Mouse (Mus musculus) embryonic fibroblast, embryonic 13.5 days (primary cell): Measurements from ENCODE around the gene Crtc3.

Experiments
- CTCF ChIP-seq: IDR thresholded peaks from 2 replicates; pipeline ENCODE4 v1.5.1; 2011; ENCODE audit warnings: mild to moderate bottlenecking, control low read depth, low read length, moderate library complexity, borderline replicate concordance; ENCODE audit not compliant: insufficient read depth
- POLR2A ChIP-seq: IDR thresholded peaks from 2 replicates; pipeline ENCODE4 v1.6.1; 2011; ENCODE audit warnings: low read depth, mild to moderate bottlenecking, control low read depth, low read length, moderate library complexity

DNA sequence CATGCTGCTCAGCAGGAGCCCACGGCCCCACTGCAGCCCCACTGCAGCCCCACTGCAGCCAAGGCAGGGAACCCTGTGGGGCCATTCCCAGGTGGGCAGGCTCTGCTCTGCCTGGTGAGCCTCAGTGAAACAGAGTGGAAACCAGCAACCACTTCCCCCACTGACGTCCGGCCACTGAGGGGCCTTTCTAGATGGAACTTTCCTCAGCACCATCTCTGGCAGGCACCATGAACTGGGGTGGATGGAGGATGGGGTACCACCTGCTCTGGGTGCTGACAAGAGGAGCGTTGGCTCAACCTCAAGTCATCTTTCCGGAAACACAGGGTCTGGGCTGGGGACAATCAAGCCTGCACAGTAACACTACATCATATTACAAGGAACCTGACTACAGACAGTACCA lies 90.8 kb downstream of the Crtc3 start:
- TF ChIP-seq CTCF, result no peak
- TF ChIP-seq POLR2A, result no peak
